26 mouse cellular contexts compared by ENCODE assay signal in genomic region chr6:124527881-124528280, GRCm38 (mm10). TPM values are rescaled to one million over a fixed set of nuclear protein-coding genes. Genes with fewer than 3 reads are reported as not detected.
A peak's percentile ranks its signal among the peaks of the same experiment; 100 is the strongest.
DNase-seq lines count a peak whose midpoint lies in the region; ATAC-seq and TF ChIP-seq lines count a peak whose summit lies in the region.
"Had no signal": no experiment of that assay in that cellular context is flagged by ENCODE, and none has a peak within 500 bp of the region (broad histone marks: within the 10 kb centered on the region; RNA-seq: fewer than 3 reads in every experiment).

No protein-coding gene starts in this region.

- no peak overlapping the region for H3K4me2 ChIP-seq in intestine, embryonic 15.5 days (replicated peaks)
- H3K4me2 ChIP-seq in intestine, postnatal 0 days (replicated peaks; ENCODE audit: low read depth), result no peak overlapping the region
- no peak overlapping the region for H3K4me2 ChIP-seq in liver, embryonic 14.5 days (ENCODE audit: low read depth)
- H3K4me2 ChIP-seq: embryonic facial prominence, embryonic 12.5 days; forebrain, embryonic 15.5 days; heart, embryonic 11.5 days; hindbrain, embryonic 14.5 days had no signal

- no peaks in the 10 kb centered on the region for H3K9me3 ChIP-seq in intestine, embryonic 15.5 days
- no peaks in the 10 kb centered on the region for H3K9me3 ChIP-seq in intestine, postnatal 0 days (ENCODE audit: control insufficient read depth)
- no peaks in the 10 kb centered on the region for H3K9me3 ChIP-seq in liver, embryonic 14.5 days (ENCODE audit: control insufficient read depth, low read length)
- H3K9me3 ChIP-seq: embryonic facial prominence, embryonic 12.5 days; forebrain, embryonic 15.5 days; hindbrain, embryonic 10.5 days had no signal

- H3K4me3 ChIP-seq in intestine, embryonic 15.5 days (replicated peaks), result no peak overlapping the region
- H3K4me3 ChIP-seq in intestine, postnatal 0 days (ENCODE audit: low read depth, low read length), result no peak overlapping the region
- no peak overlapping the region for H3K4me3 ChIP-seq in liver, embryonic 14.5 days (ENCODE audit: insufficient read depth in 1 of 2, low read depth in 2 of 2, low read length in 2 of 2)
- no peak overlapping the region for H3K4me3 ChIP-seq in small intestine, adult 2 months (ENCODE audit: low read depth, low read length)
- H3K4me3 ChIP-seq: embryonic facial prominence, embryonic 12.5 days; forebrain, embryonic 15.5 days; heart, adult 2 months; hindbrain, embryonic 10.5 days had no signal

- no peak overlapping the region for H3K27ac ChIP-seq in intestine, embryonic 15.5 days
- no peak overlapping the region for H3K27ac ChIP-seq in intestine, postnatal 0 days (ENCODE audit: low read depth, low read length)
- H3K27ac ChIP-seq in liver, embryonic 14.5 days, result no peak overlapping the region
- peak overlapping the region; percentile 59; the same call in 1 of the 2 replicates for H3K27ac ChIP-seq in small intestine, adult 2 months (ENCODE audit: insufficient read depth, low read depth, low read length)
- H3K27ac ChIP-seq: embryonic facial prominence, embryonic 12.5 days; forebrain, embryonic 15.5 days; heart, adult 2 months; hindbrain, embryonic 10.5 days; hindbrain, embryonic 14.5 days had no signal

- TF ChIP-seq EP300 in liver, embryonic 14.5 days (IDR thresholded peaks at IDR 0.05; ENCODE audit: low read depth), result no peak

- H3K9ac ChIP-seq in intestine, embryonic 15.5 days, result no peak overlapping the region
- no peak overlapping the region for H3K9ac ChIP-seq in intestine, postnatal 0 days (ENCODE audit: low read depth, low read length)
- H3K9ac ChIP-seq in liver, embryonic 14.5 days (replicated peaks), result no peak overlapping the region
- H3K9ac ChIP-seq: embryonic facial prominence, embryonic 12.5 days; forebrain, embryonic 15.5 days; hindbrain, embryonic 14.5 days had no signal

- 59% methylated on average over 3 of the region's 3 CpGs for WGBS in intestine, embryonic 15.5 days
- WGBS in intestine, postnatal 0 days, result 51% methylated on average over 3 of the region's 3 CpGs
- WGBS in liver, embryonic 14.5 days (ENCODE audit: insufficient replicate concordance), result 30% methylated on average over 3 of the region's 3 CpGs
- WGBS in small intestine, adult 2 months, result 17% methylated on average over 3 of the region's 3 CpGs

- peak; percentile 91 for ATAC-seq in intestine, embryonic 15.5 days
- ATAC-seq in intestine, postnatal 0 days, result peak; percentile 81
- peak; percentile 31; the same call in 1 of the 2 replicates for ATAC-seq in liver, embryonic 14.5 days (ENCODE audit: insufficient read depth)
- ATAC-seq in frontal cortex, adult (ENCODE audit: low TSS enrichment), result no peak
- ATAC-seq: forebrain, embryonic 15.5 days had no signal

- no peak for TF ChIP-seq CTCF in intestine, postnatal 0 days (IDR thresholded peaks at IDR 0.05; ENCODE audit: low read depth)
- TF ChIP-seq CTCF in liver, embryonic 14.5 days (IDR thresholded peaks at IDR 0.05; ENCODE audit: low read depth), result no peak
- no peak for TF ChIP-seq CTCF in small intestine, adult 2 months (IDR thresholded peaks at IDR 0.05; ENCODE audit: extremely low read depth, insufficient read length, insufficient replicate concordance, low read depth, low read length)

- no peaks in the 10 kb centered on the region for H3K36me3 ChIP-seq in intestine, embryonic 15.5 days
- H3K36me3 ChIP-seq in intestine, postnatal 0 days (ENCODE audit: control insufficient read depth, insufficient read depth), result no peaks in the 10 kb centered on the region
- no peaks in the 10 kb centered on the region for H3K36me3 ChIP-seq in liver, embryonic 14.5 days (replicated peaks; ENCODE audit: control insufficient read depth, insufficient read depth, low read depth)
- no peaks in the 10 kb centered on the region for H3K36me3 ChIP-seq in small intestine, adult 2 months (ENCODE audit: control insufficient read depth, insufficient read depth, low read length)
- H3K36me3 ChIP-seq: embryonic facial prominence, embryonic 12.5 days; forebrain, embryonic 15.5 days; hindbrain, embryonic 10.5 days had no signal

- no peak for TF ChIP-seq POLR2A in small intestine, adult 2 months (IDR thresholded peaks at IDR 0.05; ENCODE audit: low read depth, low read length)

- H3K27me3 ChIP-seq in intestine, embryonic 15.5 days (replicated peaks), result no peaks in the 10 kb centered on the region
- H3K27me3 ChIP-seq in intestine, postnatal 0 days (replicated peaks; ENCODE audit: control insufficient read depth, insufficient read depth, low read length), result no peaks in the 10 kb centered on the region
- no peaks in the 10 kb centered on the region for H3K27me3 ChIP-seq in liver, embryonic 14.5 days (ENCODE audit: control insufficient read depth, insufficient read depth, low read length)
- H3K27me3 ChIP-seq in small intestine, adult 2 months (ENCODE audit: control insufficient read depth, insufficient read depth, low read length), result no peaks in the 10 kb centered on the region
- H3K27me3 ChIP-seq: embryonic facial prominence, embryonic 12.5 days; forebrain, embryonic 15.5 days had no signal

- no peaks in the 10 kb centered on the region for H3K4me1 ChIP-seq in intestine, embryonic 15.5 days (replicated peaks)
- no peaks in the 10 kb centered on the region for H3K4me1 ChIP-seq in intestine, postnatal 0 days (replicated peaks; ENCODE audit: control insufficient read depth, insufficient read depth, low read length)
- H3K4me1 ChIP-seq in liver, embryonic 14.5 days (replicated peaks; ENCODE audit: control insufficient read depth in 2 of 2, insufficient read depth in 2 of 2, low read length in 1 of 2), result peaks cover 0 to 2% of the 10 kb centered on the region in 2 experiments; a peak in 1 of 4 replicates
- peaks cover 16% of the 10 kb centered on the region for H3K4me1 ChIP-seq in small intestine, adult 2 months (ENCODE audit: control insufficient read depth, insufficient read depth, insufficient read length, low read length)
- H3K4me1 ChIP-seq: embryonic facial prominence, embryonic 12.5 days; forebrain, embryonic 15.5 days; hindbrain, embryonic 10.5 days had no signal

- no peak for DNase-seq in liver, embryonic 14.5 days (ENCODE audit: low read depth in 3 of 3, low spot score in 3 of 3)
- DNase-seq in ovary, postnatal 10 days (ENCODE audit: low spot score), result no peak
- no peak for DNase-seq in layer of hippocampus, postnatal 25 days (ENCODE audit: extremely low spot score in 1 of 2, low spot score in 1 of 2)
- DNase-seq: adrenal gland, postnatal 10 days; cerebellum, adult 11 months; cerebellum, adult 8-10 months; cerebellum, postnatal 14 days; embryo, embryonic 11 days; gastrocnemius, postnatal 14 days; heart, adult 2 months had no signal

RNA-seq across cellular contexts. Expression of gene C1s1, which starts 14.3 kb away (rescaled TPM):
- polyA plus RNA-seq in intestine, embryonic 15.5 days (2015; fragmentation: Nextera tagmentation; extraction: Ambion mirVana), result 5.4 and 5.8 TPM in 2 replicates
- polyA plus RNA-seq in intestine, postnatal 0 days (2015; fragmentation: Nextera tagmentation; extraction: Ambion mirVana), result 9.1 and 10.4 TPM in 2 replicates
- polyA plus RNA-seq in liver, embryonic 14.5 days (2012; rRNA removed), result 36.1 and 40.9 TPM in 2 replicates
- polyA plus RNA-seq in liver, embryonic 14.5 days (2014; fragmentation: Nextera tagmentation; extraction: Ambion mirVana), result 23.9 and 26.4 TPM in 2 replicates
- 9.3 and 11.1 TPM in 2 replicates for polyA plus RNA-seq in small intestine, adult 2 months (2012; rRNA removed)
- total RNA-seq in layer of hippocampus, postnatal 25 days (2021), result 1 to 10 TPM; 1.0 to 1.6 TPM
- total RNA-seq: common myeloid progenitor, adult 5-6 weeks had no signal
- polyA plus RNA-seq: forebrain, embryonic 11.5 days had no signal

RNA-seq across cellular contexts. Expression of gene C1ra, which starts 15.7 kb away (rescaled TPM):
- 3.6 and 4.0 TPM in 2 replicates for polyA plus RNA-seq in intestine, embryonic 15.5 days (2015; fragmentation: Nextera tagmentation; extraction: Ambion mirVana)
- polyA plus RNA-seq in intestine, postnatal 0 days (2015; fragmentation: Nextera tagmentation; extraction: Ambion mirVana), result 6.9 and 7.5 TPM in 2 replicates
- 4.8 and 7.8 TPM in 2 replicates for polyA plus RNA-seq in liver, embryonic 14.5 days (2012; rRNA removed)
- 8.6 and 10.7 TPM in 2 replicates for polyA plus RNA-seq in liver, embryonic 14.5 days (2014; fragmentation: Nextera tagmentation; extraction: Ambion mirVana)
- 9.1 and 9.2 TPM in 2 replicates for polyA plus RNA-seq in small intestine, adult 2 months (2012; rRNA removed)
- under 1 TPM; 0.66 to 0.82 TPM for total RNA-seq in layer of hippocampus, postnatal 25 days (2021)

RNA-seq across cellular contexts. Expression of gene C1rl, which starts 35.0 kb away (rescaled TPM):
- 2.3 and 2.5 TPM in 2 replicates for polyA plus RNA-seq in intestine, embryonic 15.5 days (2015; fragmentation: Nextera tagmentation; extraction: Ambion mirVana)
- polyA plus RNA-seq in intestine, postnatal 0 days (2015; fragmentation: Nextera tagmentation; extraction: Ambion mirVana), result 1.9 TPM in 2 replicates
- 3.8 and 3.9 TPM in 2 replicates for polyA plus RNA-seq in liver, embryonic 14.5 days (2012; rRNA removed)
- 7.3 and 7.6 TPM in 2 replicates for polyA plus RNA-seq in liver, embryonic 14.5 days (2014; fragmentation: Nextera tagmentation; extraction: Ambion mirVana)
- polyA plus RNA-seq in small intestine, adult 2 months (2012; rRNA removed), result 0.61 and 1.2 TPM in 2 replicates
- under 1 TPM; 0.28 to 0.42 TPM for total RNA-seq in layer of hippocampus, postnatal 25 days (2021)

RNA-seq across cellular contexts. Expression of gene C1rb, which starts 42.2 kb away (rescaled TPM):
- polyA plus RNA-seq in intestine, embryonic 15.5 days (2015; fragmentation: Nextera tagmentation; extraction: Ambion mirVana), result not detected in 2 replicates
- not detected in 2 replicates for polyA plus RNA-seq in intestine, postnatal 0 days (2015; fragmentation: Nextera tagmentation; extraction: Ambion mirVana)
- polyA plus RNA-seq in liver, embryonic 14.5 days (2012; rRNA removed), result not detected in 2 replicates
- polyA plus RNA-seq in liver, embryonic 14.5 days (2014; fragmentation: Nextera tagmentation; extraction: Ambion mirVana), result not detected in 2 replicates
- polyA plus RNA-seq in small intestine, adult 2 months (2012; rRNA removed), result not detected in 2 replicates
- not detected for total RNA-seq in layer of hippocampus, postnatal 25 days (2021)
- total RNA-seq: common myeloid progenitor, adult 5-6 weeks; ES-E14 had no signal
- polyA plus RNA-seq: brain, embryonic 14.5 days; embryonic facial prominence, embryonic 12.5 days; forebrain, embryonic 11.5 days; frontal cortex, adult 2 months; gonadal fat pad, adult 2 months; heart, adult 2 months; heart, embryonic 11.5 days; heart, embryonic 16.5 days; hindbrain, embryonic 10.5 days; hindbrain, embryonic 14.5 days had no signal
